Mouse (Mus musculus) heart, postnatal 36 days (tissue): ENCODE measurements around the gene Igfbpl1. TPM values are rescaled to one million over a fixed set of nuclear protein-coding genes. Genes with fewer than 3 reads are reported as not detected.

Experiments
- DNase-seq, 2 experiments: peaks; one replicate each; pipeline ENCODE4 v3.0.0; 2021 to 2022
- intact Hi-C: fragments of 180-260 bp; cut with DNase I; formaldehyde crosslinking; loops from one replicate; pipeline ENCODE4 v1.15.1; 2025
- total RNA-seq, 2 experiments: library from RNA; stranded (reverse); gene quantifications; 2 replicates each; pipeline ENCODE4 v1.2.3; 2021

The Igfbpl1 gene
- total RNA-seq, 2 experiments from 2014 or later = 0.35 to 0.53 TPM

GRCm38 (mm10) chr4:45824049-45824760 lies 2.5 kb downstream of the Igfbpl1 start:
- intact Hi-C loops = no loop called here
- no peak for DNase-seq

GRCm38 (mm10) chr4:45822781-45823575 lies 3.7 kb downstream of the Igfbpl1 start:
- DNase-seq = no peak
- intact Hi-C loops = no loop called here

- intact Hi-C loops = no loop called here
- DNase-seq = no peak
Measured at GRCm38 (mm10) chr4:45821995-45822394, 4.7 kb downstream of the Igfbpl1 start.

DNA sequence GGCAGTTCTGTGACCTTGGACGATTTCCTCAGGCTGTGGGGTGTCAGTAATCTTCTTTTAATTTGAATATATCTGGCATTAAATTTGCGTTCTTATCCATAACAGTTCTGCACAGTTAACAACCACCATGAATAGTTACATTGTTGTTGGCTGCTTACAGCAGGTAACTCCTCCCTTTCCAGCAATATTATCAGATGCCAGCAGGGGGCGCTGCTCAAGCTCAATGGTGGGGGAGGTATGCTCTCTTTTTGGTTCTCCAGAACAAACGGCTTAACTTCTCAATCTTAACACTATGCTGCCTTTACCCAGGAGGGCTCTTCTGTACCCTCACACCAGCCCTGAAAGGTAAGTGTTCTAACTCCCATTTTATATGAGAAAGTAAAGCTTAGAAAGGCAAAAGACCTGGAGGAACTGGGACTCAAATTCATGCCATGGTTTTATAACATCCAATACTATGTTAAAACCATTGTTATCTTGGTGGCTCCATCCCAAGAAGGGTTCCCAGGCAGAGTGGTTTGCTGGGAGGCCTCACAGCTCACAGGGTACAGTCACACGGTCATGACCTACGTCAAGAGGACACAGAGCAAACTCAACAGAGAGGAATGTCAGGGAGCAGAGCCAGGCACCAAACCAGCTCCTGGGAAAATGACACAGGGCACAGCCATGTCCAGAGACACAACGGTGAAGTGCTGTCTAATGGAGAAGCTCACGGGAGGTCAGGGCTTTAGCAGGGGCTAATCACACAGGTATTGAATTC lies 6.5 kb downstream of the Igfbpl1 start:
- intact Hi-C loops = no loop called here
- peak; percentile 46 to 67 for DNase-seq

DNA sequence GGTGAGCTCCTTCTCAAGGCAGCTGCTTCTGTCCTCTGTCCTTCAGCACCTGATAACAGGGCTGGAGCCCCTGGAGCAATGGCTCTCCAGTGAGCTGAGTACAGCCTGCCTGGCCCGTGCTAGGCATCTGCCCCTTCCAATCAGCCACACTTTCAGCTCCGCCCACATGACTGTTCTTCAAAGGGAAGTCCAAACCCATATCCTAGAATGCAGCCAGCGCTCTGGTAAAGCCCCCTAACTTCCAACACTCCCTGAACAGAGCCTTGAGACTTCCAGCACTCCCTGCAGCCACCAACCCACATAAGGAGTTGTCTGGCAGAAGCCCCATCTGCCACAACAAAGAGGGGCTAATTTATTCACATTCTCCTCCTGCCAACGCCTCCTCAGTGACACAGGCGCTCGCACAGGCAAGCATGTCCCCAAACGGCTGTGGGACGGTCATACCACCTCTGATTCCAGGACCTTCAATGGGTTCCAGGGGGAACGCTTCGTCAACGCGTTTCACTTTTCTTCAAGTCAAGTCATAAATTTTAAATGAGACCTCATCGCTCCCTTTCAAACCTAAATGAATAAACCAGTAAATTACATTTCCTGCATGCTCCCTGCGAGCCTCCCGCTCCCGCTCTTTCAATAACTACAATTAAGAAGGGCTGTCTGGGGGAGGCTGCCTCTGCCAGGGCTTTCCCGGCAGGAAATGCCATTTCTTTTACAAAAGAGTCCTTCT lies 7.4 kb downstream of the Igfbpl1 start:
- intact Hi-C loops = no loop called here
- DNase-seq = peak; percentile 16 to 25

- no peak for DNase-seq
- intact Hi-C loops = no loop called here
Measured at GRCm38 (mm10) chr4:45818814-45819207, 7.9 kb downstream of the Igfbpl1 start.

- intact Hi-C loops = no loop called here
- peak; percentile 26 to 47 for DNase-seq
Measured at GRCm38 (mm10) chr4:45815542-45815941, 11.2 kb downstream of the Igfbpl1 start.

GRCm38 (mm10) chr4:45811250-45811649 lies 15.5 kb downstream of the Igfbpl1 start:
- intact Hi-C loops = no loop called here
- no peak for DNase-seq

DNA sequence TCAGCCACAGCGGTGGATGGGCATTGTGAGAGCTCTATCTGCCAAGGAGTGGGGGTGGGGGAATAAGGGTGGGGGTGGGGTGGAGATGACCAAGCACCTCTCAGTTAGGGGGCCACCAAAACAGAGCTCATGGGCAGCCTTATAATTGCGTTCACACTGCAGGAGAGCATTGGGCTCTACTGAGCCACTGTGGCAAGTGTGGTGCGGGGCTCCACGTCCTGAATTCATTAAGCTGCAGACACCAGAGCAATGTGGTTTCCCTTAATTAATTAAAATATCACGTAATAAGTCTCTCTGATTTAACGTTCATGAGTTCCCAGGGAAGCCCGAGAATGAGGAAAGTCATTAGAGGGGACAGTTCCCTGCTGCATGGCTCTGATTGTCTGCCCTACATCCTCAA lies 18.7 kb downstream of the Igfbpl1 start:
- no peak for DNase-seq
- intact Hi-C loops = no loop called here

GRCm38 (mm10) chr4:45802900-45803299 lies 23.8 kb downstream of the Igfbpl1 start:
- intact Hi-C loops = no loop called here
- DNase-seq = no peak

GRCm38 (mm10) chr4:45799956-45800537 lies 26.7 kb downstream of the Igfbpl1 start:
- DNase-seq = no peak
- intact Hi-C loops = no loop called here

DNA sequence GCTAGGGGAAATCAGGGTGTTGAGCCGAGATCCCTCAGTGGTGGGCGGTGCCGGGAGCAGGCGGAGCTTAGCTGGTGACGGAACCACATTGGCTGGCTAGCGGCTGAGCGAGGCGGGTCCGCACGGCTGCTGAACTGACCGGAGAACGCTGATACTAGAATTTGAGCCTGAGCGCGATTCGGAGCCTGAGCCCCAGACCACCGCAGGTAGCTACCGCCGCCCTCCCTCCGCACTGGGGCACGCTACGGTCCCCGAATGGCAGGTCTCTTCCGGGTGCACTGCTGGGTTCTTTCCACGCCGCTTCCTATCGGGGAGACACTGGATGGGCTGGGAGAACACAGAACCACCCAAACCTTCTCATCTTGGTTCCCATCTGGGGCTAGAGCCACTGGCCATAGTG lies 27.8 kb downstream of the Igfbpl1 start, which contains the start of gene Aldh1b1:
Gene Aldh1b1, plus strand, starts transcription at position 59 of the 400 bp plus-strand sequence.
- intact Hi-C loops = no loop called here
- DNase-seq = peak; percentile 58 to 70

DNA sequence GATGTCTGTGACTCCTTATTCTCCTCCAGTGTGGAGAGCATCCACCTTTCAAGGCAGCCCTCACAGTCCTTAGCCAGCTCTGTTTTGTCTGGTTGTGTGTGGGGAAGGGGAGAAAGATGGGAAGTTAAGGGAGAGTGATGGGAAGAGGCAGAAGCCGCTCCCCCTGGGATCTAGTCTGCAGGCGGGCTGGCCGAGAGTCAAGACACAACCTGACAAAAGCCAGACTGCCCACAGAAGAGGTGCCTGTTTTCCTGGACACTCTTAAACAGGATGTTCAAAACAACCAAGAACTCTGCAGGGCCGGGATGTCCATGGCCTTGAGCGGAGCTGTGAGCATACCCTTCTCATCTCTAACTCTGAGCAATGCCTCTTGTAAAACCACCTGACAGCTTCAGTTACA lies 30.0 kb downstream of the Igfbpl1 start:
- DNase-seq = no peak

GRCm38 (mm10) chr4:45795191-45795811 lies 31.4 kb downstream of the Igfbpl1 start:
- DNase-seq = no peak
- intact Hi-C loops = no loop called here

More for the DNA sequence above, 30.0 kb downstream of the Igfbpl1 start:
- intact Hi-C loops = no loop called here

GRCm38 (mm10) chr4:45790018-45790417 lies 36.7 kb downstream of the Igfbpl1 start:
- DNase-seq = no peak
- intact Hi-C loops = no loop called here

- intact Hi-C loops = no loop called here
- DNase-seq = peak in 1 of 2 experiments; percentile 35
Measured at GRCm38 (mm10) chr4:45789263-45789958, 37.3 kb downstream of the Igfbpl1 start.

DNA sequence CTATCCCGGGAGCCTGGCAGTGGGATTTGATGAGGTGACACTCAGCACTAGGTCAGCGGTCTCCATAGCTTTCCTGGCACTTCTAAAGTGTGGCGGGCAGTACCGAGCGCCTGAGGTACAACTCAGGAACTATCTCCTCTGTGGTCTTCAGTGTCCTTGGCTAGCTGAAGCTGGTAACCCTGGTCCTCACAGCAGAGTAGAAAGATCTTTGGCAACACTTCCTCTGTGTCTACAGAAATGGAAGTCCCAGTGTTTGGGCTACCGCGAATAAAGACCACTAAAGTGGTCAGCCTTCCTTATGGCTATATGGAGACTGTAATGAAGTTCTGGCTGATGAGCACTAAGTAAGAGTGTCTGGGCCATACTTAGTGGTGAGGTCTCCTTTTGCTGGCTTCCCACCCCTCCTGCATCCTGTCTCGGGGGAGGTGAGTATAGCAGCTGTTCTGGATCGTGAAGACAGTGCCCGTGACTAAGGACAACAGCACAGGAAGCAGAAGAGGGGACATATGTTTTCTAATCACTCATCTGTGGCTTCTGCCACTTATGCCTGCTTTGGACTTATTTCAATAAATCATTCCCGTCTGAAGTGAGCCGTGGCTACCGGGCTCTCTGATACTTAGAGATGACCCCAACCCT lies 38.2 kb downstream of the Igfbpl1 start:
- no peak for DNase-seq
- intact Hi-C loops = no loop called here

DNA sequence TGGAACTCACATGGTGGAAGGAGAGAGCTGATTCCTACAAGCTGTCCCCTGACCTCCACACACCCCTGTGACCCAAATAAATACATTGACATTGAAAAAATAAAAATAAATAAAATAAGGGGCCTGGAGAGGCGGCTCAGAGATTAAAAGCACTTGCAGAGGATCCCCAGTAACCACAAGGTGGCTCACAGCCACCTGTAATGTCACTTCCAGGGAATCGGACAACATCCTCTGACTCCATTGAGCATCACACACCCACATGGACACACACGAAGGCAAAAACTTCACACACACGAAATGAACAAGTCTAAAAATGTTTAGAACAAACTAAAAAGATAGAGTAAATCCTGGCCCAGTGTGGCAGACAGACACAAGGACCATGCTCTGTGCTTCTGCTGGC lies 40.0 kb downstream of the Igfbpl1 start:
- DNase-seq = no peak
- intact Hi-C loops = no loop called here

DNA sequence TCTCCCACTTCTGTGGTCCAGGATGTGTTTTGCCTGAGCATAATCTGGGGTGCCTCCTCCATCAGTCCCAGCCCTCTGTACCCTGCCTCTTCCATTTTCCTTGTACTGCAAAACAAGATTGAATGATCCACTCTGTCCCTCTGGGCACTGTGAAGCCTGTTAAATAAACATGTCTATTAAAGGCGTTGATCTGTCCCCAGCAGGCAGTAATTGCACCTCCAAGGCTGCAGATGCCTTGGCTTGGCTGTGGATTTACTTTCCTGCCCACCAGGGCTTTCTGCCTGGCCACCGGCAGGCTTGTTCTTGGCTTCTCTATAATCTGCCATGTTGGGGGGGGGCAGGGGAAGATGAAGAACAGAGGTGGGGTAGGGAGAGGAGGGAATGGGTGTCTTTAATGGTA lies 40.8 kb downstream of the Igfbpl1 start:
- intact Hi-C loops = no loop called here
- DNase-seq = no peak
